Mouse (Mus musculus): Measurements from ENCODE around the gene Aktip. TPM values are rescaled to one million over a fixed set of nuclear protein-coding genes. Genes with fewer than 3 reads are reported as not detected.

The Aktip gene
- polyA plus RNA-seq, 1 experiment from 2014 or later = 8.1 TPM

GRCm38 (mm10) chr8:91069407-91069806, 130.4 kb downstream of the Aktip start:
- Histone ChIP-seq H3K27me3 (ENCODE audit: insufficient read depth, low read length) (no peaks in the 10 kb centered on the region), H3K9me3 (ENCODE audit: low read length) (no peaks in the 10 kb centered on the region), H3K36me3 (replicated peaks; ENCODE audit: insufficient read depth, low read length) (0 out of 2 replicates have a peak, but pooled peaks cover 3% of the 10 kb centered on the region), H3K9ac (replicated peaks) (peak overlapping the region; percentile 98), H3K4me3 (ENCODE audit: low read depth, low read length) (peak overlapping the region; percentile 94), H3K4me1 (ENCODE audit: insufficient read depth) (peaks cover 14% of the 10 kb centered on the region), H3K27ac (ENCODE audit: low read depth) (peak overlapping the region; percentile 99; the same call in 1 of the 2 replicates), H3K4me2 (ENCODE audit: low read depth, low read length) (peak overlapping the region; percentile 91)
- TF ChIP-seq CTCF (IDR thresholded peaks at IDR 0.05; ENCODE audit: low read depth) (no peak), EP300 (IDR thresholded peaks at IDR 0.05; ENCODE audit: low read depth) (no peak)
- ATAC-seq = peak; percentile 4
- peak; percentile 30 for DNase-seq
- 6% methylated on average over 10 of the region's 10 CpGs for WGBS (ENCODE audit: insufficient replicate concordance)

- TF ChIP-seq CTCF (IDR thresholded peaks at IDR 0.05; ENCODE audit: low read depth) = no peak
- no peak for TF ChIP-seq EP300 (IDR thresholded peaks at IDR 0.05; ENCODE audit: low read depth)
- Histone ChIP-seq H3K4me2 (ENCODE audit: low read depth, low read length) (no peak overlapping the region), H3K9me3 (ENCODE audit: low read length) (no peaks in the 10 kb centered on the region), H3K9ac (replicated peaks) (no peak overlapping the region), H3K4me1 (ENCODE audit: insufficient read depth) (peaks cover 13% of the 10 kb centered on the region), H3K27me3 (ENCODE audit: insufficient read depth, low read length) (no peaks in the 10 kb centered on the region), H3K4me3 (ENCODE audit: low read depth, low read length) (no peak overlapping the region), H3K27ac (ENCODE audit: low read depth) (no peak overlapping the region), H3K36me3 (replicated peaks; ENCODE audit: insufficient read depth, low read length) (no peaks in the 10 kb centered on the region)
- DNase-seq (no peak), ATAC-seq (no peak)
- WGBS (ENCODE audit: insufficient replicate concordance) = 38% methylated on average over 4 of the region's 4 CpGs
These were observed 134.6 kb downstream of the Aktip start for GRCm38 (mm10) chr8:91065179-91065578.

Other genes with a start within 250 kb of the Aktip start
- 3.9 and 4.3 TPM in 2 replicates for gene Rbl2, start 129.9 kb downstream of the Aktip start, polyA plus RNA-seq (2015; fragmentation: Nextera tagmentation; extraction: Ambion mirVana)
- 1.0 and 1.2 TPM in 2 replicates for gene Rpgrip1l, start 113.3 kb upstream of the Aktip start, polyA plus RNA-seq (2015; fragmentation: Nextera tagmentation; extraction: Ambion mirVana)
- 10.8 and 11.0 TPM in 2 replicates for gene Fto, start 113.5 kb upstream of the Aktip start, polyA plus RNA-seq (2015; fragmentation: Nextera tagmentation; extraction: Ambion mirVana)